Mouse (Mus musculus): ENCODE results near the gene Bcl2l11.

DNA sequence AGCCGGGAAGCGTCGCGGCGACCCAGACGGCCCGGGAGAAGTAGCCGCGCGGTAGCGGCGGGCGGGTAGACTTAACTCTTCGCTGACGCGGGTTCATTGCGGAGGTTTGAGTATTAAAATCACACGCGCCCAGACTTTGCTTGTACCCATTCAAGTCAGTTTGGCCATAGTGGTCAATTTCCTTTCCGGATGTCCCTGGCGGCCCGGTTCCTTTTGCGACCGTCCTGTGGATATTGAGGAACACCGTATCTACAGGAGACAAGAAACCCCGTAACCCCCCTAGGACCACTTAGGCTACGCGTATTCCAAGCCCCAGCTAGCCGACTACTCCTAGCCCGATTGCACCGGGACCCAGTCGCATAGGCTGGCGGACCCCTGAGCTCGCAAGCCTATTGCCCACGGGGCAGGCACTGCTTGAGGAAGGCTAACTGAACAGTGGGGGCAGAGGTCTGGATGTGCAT is 783 bp downstream of the Bcl2l11 start:
- no peak for TF ChIP-seq GATA1 (IDR thresholded peaks at IDR 0.05; ENCODE audit: low read length)
- no peak for TF ChIP-seq TAL1 (IDR thresholded peaks at IDR 0.05; ENCODE audit: low read length)
